Comparison of ENCODE assay signal across 7 mouse cellular contexts in genomic region chr16:31234356-31234755, GRCm38 (mm10). TPM values are rescaled to one million over a fixed set of nuclear protein-coding genes. Genes with fewer than 3 reads are reported as not detected.
A peak's percentile ranks its signal among the peaks of the same experiment; 100 is the strongest.
DNase-seq lines count a peak whose midpoint lies in the region; ATAC-seq and TF ChIP-seq lines count a peak whose summit lies in the region.

No protein-coding gene starts in this region.

- H3K4me2 ChIP-seq in heart, postnatal 0 days (ENCODE audit: low read depth, low read length): peak overlapping the region; percentile 64
- H3K4me2 ChIP-seq in CH12.LX (ENCODE audit: insufficient read depth, low read depth, poor library complexity, severe bottlenecking): peak overlapping the region; percentile 75
- peak overlapping the region; percentile 55; the same call in 1 of the 2 replicates for H3K4me2 ChIP-seq in limb, embryonic 14.5 days (replicated peaks; ENCODE audit: low read depth, low read length, severe bottlenecking)

- ATAC-seq in heart, postnatal 0 days (ENCODE audit: insufficient read depth, low read depth): no peak
- no peak for ATAC-seq in limb, embryonic 14.5 days (ENCODE audit: low FRiP score, low read depth)

- TF ChIP-seq EP300 in heart, postnatal 0 days (IDR thresholded peaks at IDR 0.05; ENCODE audit: low read depth): no peak
- no peak for TF ChIP-seq EP300 in CH12.LX (IDR thresholded peaks at IDR 0.05; ENCODE audit: low read length)

- H3K4me1 ChIP-seq in heart, postnatal 0 days (ENCODE audit: control insufficient read depth, insufficient read depth): peaks cover 13% of the 10 kb centered on the region; the same call in 1 of the 2 replicates
- H3K4me1 ChIP-seq in CH12.LX (ENCODE audit: control insufficient read depth in 1 of 2, insufficient read depth in 2 of 2): peaks cover 18 to 31% of the 10 kb centered on the region in 2 experiments
- peaks cover 22% of the 10 kb centered on the region for H3K4me1 ChIP-seq in limb, embryonic 14.5 days (ENCODE audit: control insufficient read depth, insufficient read depth, low read length)

- H3K9ac ChIP-seq in heart, postnatal 0 days (replicated peaks; ENCODE audit: low read depth, low read length): no peak overlapping the region
- H3K9ac ChIP-seq in CH12.LX (ENCODE audit: insufficient read depth, low read depth): peak overlapping the region; percentile 25
- no peak overlapping the region for H3K9ac ChIP-seq in limb, embryonic 14.5 days (ENCODE audit: low read depth, low read length, severe bottlenecking)

- TF ChIP-seq CTCF in heart, postnatal 0 days (IDR thresholded peaks at IDR 0.05; ENCODE audit: low read depth): no peak
- no peak for TF ChIP-seq CTCF in CH12.LX (conservative IDR thresholded peaks at IDR 0.05 in 1 of 2, IDR thresholded peaks at IDR 0.05 in 1 of 2; ENCODE audit: low read depth in 2 of 2, low read length in 2 of 2)

- dilution Hi-C loops in CH12.LX (cut with MboI; ENCODE audit: extremely low pct_ligation_motif_present, extremely low pct_unique_long_range_greater_than_20kb, low sequenced_read_pairs): no loop called here

- no peaks in the 10 kb centered on the region for H3K36me3 ChIP-seq in heart, postnatal 0 days (replicated peaks; ENCODE audit: control insufficient read depth, insufficient read depth, low read length)
- no peaks in the 10 kb centered on the region for H3K36me3 ChIP-seq in CH12.LX (replicated peaks in 1 of 2; ENCODE audit: control insufficient read depth in 1 of 2, insufficient read depth in 1 of 2, low read length in 1 of 2)
- no peaks in the 10 kb centered on the region for H3K36me3 ChIP-seq in limb, embryonic 14.5 days (ENCODE audit: control insufficient read depth, insufficient read depth, low read length)

- 53% methylated on average over 3 of the region's 3 CpGs for WGBS in heart, postnatal 0 days
- 23% methylated on average over 3 of the region's 3 CpGs for WGBS in limb, embryonic 14.5 days

- no peaks in the 10 kb centered on the region for H3K9me3 ChIP-seq in heart, postnatal 0 days (replicated peaks; ENCODE audit: control insufficient read depth, low read length)
- H3K9me3 ChIP-seq in CH12.LX (replicated peaks; ENCODE audit: low read length): peaks cover 6% of the 10 kb centered on the region
- no peaks in the 10 kb centered on the region for H3K9me3 ChIP-seq in limb, embryonic 14.5 days (ENCODE audit: control insufficient read depth, low read length)

- H3K4me3 ChIP-seq in heart, postnatal 0 days (ENCODE audit: low read depth, low read length): peak overlapping the region; percentile 33; the same call in 1 of the 2 replicates
- H3K4me3 ChIP-seq in CH12.LX (replicated peaks in 1 of 3; ENCODE audit: low read depth in 2 of 3, low read length in 2 of 3, poor library complexity in 1 of 3): peak overlapping the region in 1 of 3 experiments; percentile 63
- H3K4me3 ChIP-seq in limb, embryonic 14.5 days (replicated peaks; ENCODE audit: low read length): peak overlapping the region; percentile 7; the same call in 1 of the 2 replicates

- intact Hi-C loops in heart, postnatal 14 days (cut with DNase I): no loop called here

- H3K27me3 ChIP-seq in heart, postnatal 0 days (ENCODE audit: control insufficient read depth, insufficient read depth, low read length): no peaks in the 10 kb centered on the region
- no peaks in the 10 kb centered on the region for H3K27me3 ChIP-seq in CH12.LX (replicated peaks)
- H3K27me3 ChIP-seq in limb, embryonic 14.5 days (ENCODE audit: control insufficient read depth, insufficient read depth, low read length): no peaks in the 10 kb centered on the region

- no peaks in the 10 kb centered on the region for H3K79me2 ChIP-seq in CH12.LX (replicated peaks; ENCODE audit: control insufficient read depth, extremely low read depth, insufficient read depth, poor library complexity, severe bottlenecking)

- DNase-seq in heart, postnatal 0 days (ENCODE audit: low spot score): no peak
- DNase-seq in heart, postnatal 14 days: no peak
- DNase-seq in 3134 (ENCODE audit: extremely low read depth, insufficient read length, low spot score) (peak; percentile 29), CH12.LX (ENCODE audit: extremely low read depth) (no peak)
- DNase-seq in limb, embryonic 14.5 days (ENCODE audit: low spot score): no peak
- DNase-seq in layer of hippocampus, adult 9-11 months: no peak
- DNase-seq in adrenal gland, postnatal 14 days: no peak

- TF ChIP-seq RAD21 in CH12.LX (IDR thresholded peaks at IDR 0.05; ENCODE audit: low read depth, low read length): no peak

- in situ Hi-C loops in CH12.LX (cut with MboI; ENCODE audit: low pct_ligation_motif_present, low pct_unique_long_range_greater_than_20kb, low sequenced_read_pairs): no loop called here

- no peak overlapping the region for H3K27ac ChIP-seq in heart, postnatal 0 days (ENCODE audit: low read depth)
- H3K27ac ChIP-seq in CH12.LX (ENCODE audit: insufficient read depth, low read depth): peak overlapping the region; percentile 87
- H3K27ac ChIP-seq in limb, embryonic 14.5 days (replicated peaks; ENCODE audit: low read depth, low read length): no peak overlapping the region

- no peak for TF ChIP-seq POLR2A in CH12.LX (IDR thresholded peaks at IDR 0.05; ENCODE audit: low read depth, low read length)
- no peak for TF ChIP-seq POLR2A in limb, embryonic 14.5 days (IDR thresholded peaks at IDR 0.05; ENCODE audit: borderline replicate concordance, extremely low read depth, insufficient read depth, insufficient read length)

TF ChIP-seq in CH12.LX, 34 proteins besides CTCF, POLR2A, EP300 and RAD21:
- no peak for TF ChIP-seq CHD2 (IDR thresholded peaks at IDR 0.05; ENCODE audit: low read length)
- no peak for TF ChIP-seq E2F4 (IDR thresholded peaks at IDR 0.05; ENCODE audit: insufficient replicate concordance, low read depth, low read length)
- TF ChIP-seq ZNF384 (IDR thresholded peaks at IDR 0.05; ENCODE audit: low read depth, low read length): no peak
- TF ChIP-seq MXI1 (IDR thresholded peaks at IDR 0.05; ENCODE audit: low read depth, low read length): no peak
- TF ChIP-seq RCOR1 (conservative IDR thresholded peaks at IDR 0.05; ENCODE audit: low read depth, low read length): 0 out of 2 replicates have a peak, but pooled peaks have one; percentile 6
- no peak for TF ChIP-seq POLR2AphosphoS2 (IDR thresholded peaks at IDR 0.05; ENCODE audit: low read depth, low read length)
- no peak for TF ChIP-seq MAFK (IDR thresholded peaks at IDR 0.05; ENCODE audit: insufficient replicate concordance, low read length)
TF ChIP-seq in CH12.LX: peak in this region for 1.

RNA-seq across cellular contexts. Expression of gene Acap2, which starts 33.3 kb away (rescaled TPM):
- total RNA-seq in heart, postnatal 0 days (2014; rRNA removed; ENCODE audit: low replicate concordance): 12.8 and 13.2 TPM in 2 replicates
- polyA plus RNA-seq in heart, postnatal 0 days (2015; fragmentation: Nextera tagmentation; extraction: Ambion mirVana): 7.0 and 7.1 TPM in 2 replicates
- 10 to 100 TPM; 27.4 to 29.3 TPM for total RNA-seq in heart, postnatal 14 days (2021)
- total RNA-seq in CH12.LX (2012; rRNA removed) (28.9 and 31.5 TPM in 2 replicates), CH12.LX (2014; rRNA removed) (47.4 and 54.5 TPM in 2 replicates)
- 35.0 and 36.9 TPM in 2 replicates for polyA plus RNA-seq in CH12.LX (2012; ENCODE audit: insufficient read length, low read depth)
- polyA plus RNA-seq in limb, embryonic 14.5 days (2012; rRNA removed): 24.8 and 26.1 TPM in 2 replicates
- polyA plus RNA-seq in limb, embryonic 14.5 days (2014; fragmentation: Nextera tagmentation; extraction: Ambion mirVana): 24.9 and 28.0 TPM in 2 replicates
- 38.5 and 41.5 TPM in 2 replicates for total RNA-seq in adrenal gland, postnatal 14 days (2021)

RNA-seq across cellular contexts. Expression of gene Ppp1r2, which starts 40.7 kb away (rescaled TPM):
- total RNA-seq in heart, postnatal 0 days (2014; rRNA removed; ENCODE audit: low replicate concordance): 83.5 and 87.1 TPM in 2 replicates
- 114 and 125 TPM in 2 replicates for polyA plus RNA-seq in heart, postnatal 0 days (2015; fragmentation: Nextera tagmentation; extraction: Ambion mirVana)
- 100 to 1,000 TPM in 1 of 2 experiments, 10 to 100 TPM in 1; 97.4 to 101 TPM for total RNA-seq in heart, postnatal 14 days (2021)
- total RNA-seq in CH12.LX (2012; rRNA removed) (33.8 and 43.7 TPM in 2 replicates), CH12.LX (2014; rRNA removed) (75.4 and 84.5 TPM in 2 replicates)
- 62.4 and 73.0 TPM in 2 replicates for polyA plus RNA-seq in CH12.LX (2012; ENCODE audit: insufficient read length, low read depth)
- polyA plus RNA-seq in limb, embryonic 14.5 days (2012; rRNA removed): 30.5 and 40.5 TPM in 2 replicates
- 77.3 and 77.7 TPM in 2 replicates for polyA plus RNA-seq in limb, embryonic 14.5 days (2014; fragmentation: Nextera tagmentation; extraction: Ambion mirVana)
- 82.3 and 88.3 TPM in 2 replicates for total RNA-seq in adrenal gland, postnatal 14 days (2021)
